ENCODE assay signal across 17 mouse cellular contexts in the genomic region with DNA sequence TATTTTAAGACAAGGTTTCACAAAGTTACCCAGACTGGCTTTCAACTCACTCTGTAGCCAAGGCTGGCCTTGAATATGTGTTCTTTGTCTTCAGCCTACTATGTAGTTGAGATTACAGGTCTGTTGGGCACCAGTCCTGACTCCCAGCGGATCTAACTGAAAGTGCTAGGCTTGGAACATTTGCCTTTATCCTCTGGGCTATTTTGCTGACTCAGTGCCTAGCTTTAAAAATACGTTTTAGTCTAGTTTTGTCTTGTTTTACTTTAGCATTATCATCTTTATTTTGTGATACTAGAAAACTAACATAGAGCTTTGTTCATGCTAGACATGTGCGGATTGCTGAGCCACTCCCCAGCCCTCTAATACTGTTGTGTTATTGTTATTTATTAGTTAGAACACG. TPM values are rescaled to one million over a fixed set of nuclear protein-coding genes. Genes with fewer than 3 reads are reported as not detected.
DNase-seq lines count a peak whose midpoint lies in the region; ATAC-seq and TF ChIP-seq lines count a peak whose summit lies in the region.
"Had no signal": no experiment of that assay in that cellular context is flagged by ENCODE, and none has a peak within 500 bp of the region (broad histone marks: within the 10 kb centered on the region; RNA-seq: fewer than 3 reads in every experiment).

No protein-coding gene starts in this region.

- no peak overlapping the region for H3K4me3 ChIP-seq in liver, embryonic 11.5 days (ENCODE audit: low read depth, low read length)
- H3K4me3 ChIP-seq in liver, postnatal 0 days (ENCODE audit: low read depth, low read length) = no peak overlapping the region
- H3K4me3 ChIP-seq in CH12.LX (replicated peaks in 1 of 3; ENCODE audit: low read depth in 2 of 3, low read length in 2 of 3, poor library complexity in 1 of 3) (no peak overlapping the region), MEL (ENCODE audit: control insufficient read depth in 1 of 2, insufficient read depth in 1 of 2, low read depth in 2 of 2, low read length in 2 of 2) (no peak overlapping the region; a peak in 1 of 4 replicates)
- H3K4me3 ChIP-seq in midbrain, embryonic 15.5 days = no peak overlapping the region
- H3K4me3 ChIP-seq: embryonic facial prominence, embryonic 10.5 days; embryonic facial prominence, embryonic 12.5 days; forebrain, embryonic 13.5 days; forebrain, embryonic 15.5 days had no signal

- no peak for DNase-seq in liver, embryonic 11.5 days (ENCODE audit: low spot score)
- no peak for DNase-seq in liver, postnatal 0 days
- DNase-seq in CH12.LX (ENCODE audit: extremely low read depth) = no peak
- DNase-seq in MEL (ENCODE audit: low read depth, low spot score) = peak; percentile 9
- no peak for DNase-seq in T-cell, adult 2 months (ENCODE audit: low spot score)
- DNase-seq: cerebellum, adult 11-12 months; cerebellum, adult 2 months; cerebellum, adult 9-10 months; forebrain, postnatal 0 days had no signal

- peaks cover 28% of the 10 kb centered on the region for H3K4me1 ChIP-seq in liver, embryonic 11.5 days (replicated peaks; ENCODE audit: control insufficient read depth, insufficient read depth, low read length)
- H3K4me1 ChIP-seq in liver, postnatal 0 days (ENCODE audit: insufficient read depth) = peaks cover 11% of the 10 kb centered on the region
- H3K4me1 ChIP-seq in CH12.LX (ENCODE audit: control insufficient read depth in 1 of 2, insufficient read depth in 2 of 2) = peaks cover 0 to 12% of the 10 kb centered on the region in 2 experiments; a peak in 2 of 4 replicates
- H3K4me1 ChIP-seq in MEL (ENCODE audit: control insufficient read depth in 1 of 2, insufficient read depth in 2 of 2, low read length in 2 of 2) = peaks cover 17 to 25% of the 10 kb centered on the region in 2 experiments
- H3K4me1 ChIP-seq in midbrain, embryonic 15.5 days = no peaks in the 10 kb centered on the region
- H3K4me1 ChIP-seq: embryonic facial prominence, embryonic 12.5 days; forebrain, embryonic 13.5 days; forebrain, embryonic 15.5 days had no signal

- WGBS in liver, embryonic 11.5 days = 76% methylated on average over 4 of the region's 4 CpGs
- 78% methylated on average over 4 of the region's 4 CpGs for WGBS in liver, postnatal 0 days (ENCODE audit: insufficient replicate concordance)
- WGBS in midbrain, embryonic 15.5 days = 82% methylated on average over 4 of the region's 4 CpGs

- no peaks in the 10 kb centered on the region for H3K79me2 ChIP-seq in CH12.LX (replicated peaks; ENCODE audit: control insufficient read depth, extremely low read depth, insufficient read depth, poor library complexity, severe bottlenecking)
- H3K79me2 ChIP-seq in MEL (ENCODE audit: control insufficient read depth, insufficient read depth, low read length, poor library complexity) = no peaks in the 10 kb centered on the region

- no peak for TF ChIP-seq EP300 in liver, postnatal 0 days (IDR thresholded peaks at IDR 0.05; ENCODE audit: low read depth)
- TF ChIP-seq EP300 in CH12.LX (IDR thresholded peaks at IDR 0.05; ENCODE audit: low read length) = no peak
- no peak for TF ChIP-seq EP300 in MEL (IDR thresholded peaks at IDR 0.05; ENCODE audit: low read depth in 1 of 2, low read length in 2 of 2)

- no peak for TF ChIP-seq CTCF in liver, postnatal 0 days (IDR thresholded peaks at IDR 0.05; ENCODE audit: low read depth)
- TF ChIP-seq CTCF in CH12.LX (conservative IDR thresholded peaks at IDR 0.05 in 1 of 2, IDR thresholded peaks at IDR 0.05 in 1 of 2; ENCODE audit: low read depth in 2 of 2, low read length in 2 of 2) (no peak), MEL (IDR thresholded peaks at IDR 0.05 in 2 of 3, conservative IDR thresholded peaks at IDR 0.05 in 1 of 3; ENCODE audit: control insufficient read depth in 1 of 3, insufficient read depth in 1 of 3, low read depth in 2 of 3, low read length in 3 of 3, poor library complexity in 1 of 3, severe bottlenecking in 1 of 3) (no peak)

- H3K27me3 ChIP-seq in liver, embryonic 11.5 days (replicated peaks; ENCODE audit: control insufficient read depth, insufficient read depth, low read length) = no peaks in the 10 kb centered on the region
- H3K27me3 ChIP-seq in liver, postnatal 0 days (ENCODE audit: insufficient read depth, low read length) = no peaks in the 10 kb centered on the region
- no peaks in the 10 kb centered on the region for H3K27me3 ChIP-seq in CH12.LX (replicated peaks)
- peaks cover 0 to 1% of the 10 kb centered on the region in 2 experiments; a peak in 1 of 4 replicates for H3K27me3 ChIP-seq in MEL (ENCODE audit: control insufficient read depth in 1 of 2, insufficient read depth in 2 of 2, low read length in 2 of 2)
- H3K27me3 ChIP-seq in midbrain, embryonic 15.5 days (replicated peaks) = no peaks in the 10 kb centered on the region
- H3K27me3 ChIP-seq: embryonic facial prominence, embryonic 12.5 days; forebrain, embryonic 13.5 days; forebrain, embryonic 15.5 days had no signal

- no peaks in the 10 kb centered on the region for H3K36me3 ChIP-seq in liver, embryonic 11.5 days (ENCODE audit: control insufficient read depth, insufficient read depth, low read length)
- H3K36me3 ChIP-seq in liver, postnatal 0 days (replicated peaks; ENCODE audit: insufficient read depth, low read length) = no peaks in the 10 kb centered on the region
- H3K36me3 ChIP-seq in CH12.LX (replicated peaks in 1 of 2; ENCODE audit: control insufficient read depth in 1 of 2, insufficient read depth in 1 of 2, low read length in 1 of 2) (no peaks in the 10 kb centered on the region), MEL (ENCODE audit: control insufficient read depth in 1 of 2, insufficient read depth in 2 of 2, low read length in 2 of 2) (peaks cover 0 to 27% of the 10 kb centered on the region in 2 experiments; a peak in 2 of 4 replicates)
- no peaks in the 10 kb centered on the region for H3K36me3 ChIP-seq in midbrain, embryonic 15.5 days (replicated peaks)
- H3K36me3 ChIP-seq: embryonic facial prominence, embryonic 10.5 days; embryonic facial prominence, embryonic 12.5 days; forebrain, embryonic 15.5 days; G1E had no signal

- in situ Hi-C loops in CH12.LX (cut with MboI; ENCODE audit: low pct_ligation_motif_present, low pct_unique_long_range_greater_than_20kb, low sequenced_read_pairs) = no loop called here

- ATAC-seq in liver, embryonic 11.5 days (replicated peaks; ENCODE audit: low FRiP score) = no peak
- ATAC-seq in liver, postnatal 0 days = no peak
- no peak for ATAC-seq in midbrain, embryonic 15.5 days (replicated peaks)
- ATAC-seq: activated CD4-positive, CD25-positive, alpha-beta regulatory T cell, adult 4 months; forebrain, embryonic 13.5 days; forebrain, embryonic 15.5 days; forebrain, postnatal 0 days had no signal

- dilution Hi-C loops in CH12.LX (cut with MboI; ENCODE audit: extremely low pct_ligation_motif_present, extremely low pct_unique_long_range_greater_than_20kb, low sequenced_read_pairs) = no loop called here

- no peak overlapping the region for H3K4me2 ChIP-seq in liver, embryonic 11.5 days
- no peak overlapping the region for H3K4me2 ChIP-seq in liver, postnatal 0 days (ENCODE audit: low read depth, low read length)
- H3K4me2 ChIP-seq in CH12.LX (ENCODE audit: insufficient read depth, low read depth, poor library complexity, severe bottlenecking) = no peak overlapping the region
- no peak overlapping the region for H3K4me2 ChIP-seq in midbrain, embryonic 15.5 days
- H3K4me2 ChIP-seq: embryonic facial prominence, embryonic 12.5 days; forebrain, embryonic 13.5 days; forebrain, embryonic 15.5 days had no signal

- TF ChIP-seq RAD21 in CH12.LX (IDR thresholded peaks at IDR 0.05; ENCODE audit: low read depth, low read length) = no peak
- TF ChIP-seq RAD21 in MEL (IDR thresholded peaks at IDR 0.05; ENCODE audit: low read depth, low read length) = no peak

- no peak for TF ChIP-seq POLR2A in CH12.LX (IDR thresholded peaks at IDR 0.05; ENCODE audit: low read depth, low read length)
- TF ChIP-seq POLR2A in MEL (IDR thresholded peaks at IDR 0.05; ENCODE audit: control insufficient read depth in 1 of 2, insufficient read depth in 1 of 2, low read depth in 1 of 2, low read length in 2 of 2, poor library complexity in 1 of 2) = no peak

- H3K27ac ChIP-seq in liver, embryonic 11.5 days (ENCODE audit: low read depth, low read length) = 0 out of 2 replicates have a peak overlapping the region, but pooled peaks have one; percentile 19
- no peak overlapping the region for H3K27ac ChIP-seq in liver, postnatal 0 days (ENCODE audit: low read depth)
- H3K27ac ChIP-seq in CH12.LX (ENCODE audit: insufficient read depth, low read depth) (no peak overlapping the region), MEL (ENCODE audit: control insufficient read depth, low read depth, low read length) (no peak overlapping the region)
- no peak overlapping the region for H3K27ac ChIP-seq in midbrain, embryonic 15.5 days
- H3K27ac ChIP-seq: embryonic facial prominence, embryonic 10.5 days; embryonic facial prominence, embryonic 12.5 days; forebrain, embryonic 13.5 days; forebrain, embryonic 15.5 days had no signal

- no peaks in the 10 kb centered on the region for H3K9me3 ChIP-seq in liver, embryonic 11.5 days (ENCODE audit: control insufficient read depth, low read length)
- no peaks in the 10 kb centered on the region for H3K9me3 ChIP-seq in liver, postnatal 0 days (ENCODE audit: low read length)
- H3K9me3 ChIP-seq in CH12.LX (replicated peaks; ENCODE audit: low read length) = no peaks in the 10 kb centered on the region
- no peaks in the 10 kb centered on the region for H3K9me3 ChIP-seq in MEL (replicated peaks; ENCODE audit: insufficient read depth, low read length)
- no peaks in the 10 kb centered on the region for H3K9me3 ChIP-seq in midbrain, embryonic 15.5 days
- H3K9me3 ChIP-seq: embryonic facial prominence, embryonic 12.5 days; forebrain, embryonic 13.5 days; forebrain, embryonic 15.5 days had no signal

- H3K9ac ChIP-seq in liver, embryonic 11.5 days (ENCODE audit: low read depth, low read length) = no peak overlapping the region
- no peak overlapping the region for H3K9ac ChIP-seq in liver, postnatal 0 days (replicated peaks)
- H3K9ac ChIP-seq in CH12.LX (ENCODE audit: insufficient read depth, low read depth) (0 out of 2 replicates have a peak overlapping the region, but pooled peaks have one; percentile 5), MEL (ENCODE audit: control insufficient read depth, low read depth, low read length, poor library complexity, severe bottlenecking) (no peak overlapping the region)
- no peak overlapping the region for H3K9ac ChIP-seq in midbrain, embryonic 15.5 days
- H3K9ac ChIP-seq: embryonic facial prominence, embryonic 12.5 days; forebrain, embryonic 13.5 days; forebrain, embryonic 15.5 days; forebrain, postnatal 0 days had no signal

RNA-seq across cellular contexts. Expression of gene Calr4, which starts 17.9 kb away (rescaled TPM):
- polyA plus RNA-seq in liver, embryonic 11.5 days (2014; fragmentation: Nextera tagmentation; extraction: Ambion mirVana) = 0.12 TPM in 2 replicates
- not detected in 2 replicates for polyA plus RNA-seq in liver, postnatal 0 days (2015; fragmentation: Nextera tagmentation; extraction: Ambion mirVana)
- total RNA-seq in CH12.LX (2012; rRNA removed) = not detected in 2 replicates
- not detected in 2 replicates for total RNA-seq in CH12.LX (2014; rRNA removed)
- not detected in 2 replicates for polyA plus RNA-seq in CH12.LX (2012; ENCODE audit: insufficient read length, low read depth)
- total RNA-seq in MEL (2012; rRNA removed) = not detected in 2 replicates
- under 1 TPM in 1 of 2 experiments, not detected in 1; 0.04 TPM for polyA plus RNA-seq in MEL (2012; ENCODE audit: insufficient read depth in 1 of 2, insufficient read length in 2 of 2, low read depth in 1 of 2, low replicate concordance in 2 of 2, missing spikeins in 1 of 2)
- polyA plus RNA-seq in midbrain, embryonic 15.5 days (2015; fragmentation: Nextera tagmentation; extraction: Ambion mirVana) = 0.18 and 0.40 TPM in 2 replicates
- total RNA-seq: G1E had no signal
- polyA plus RNA-seq: activated CD4-positive, CD25-positive, alpha-beta regulatory T cell, adult 4 months; CD4-positive, CD25-positive, alpha-beta regulatory T cell, adult 4 months had no signal

RNA-seq across cellular contexts. Expression of gene Eps15, which starts 27.9 kb away (rescaled TPM):
- 70.4 and 79.8 TPM in 2 replicates for polyA plus RNA-seq in liver, embryonic 11.5 days (2014; fragmentation: Nextera tagmentation; extraction: Ambion mirVana)
- polyA plus RNA-seq in liver, postnatal 0 days (2015; fragmentation: Nextera tagmentation; extraction: Ambion mirVana) = 20.0 and 21.2 TPM in 2 replicates
- total RNA-seq in CH12.LX (2012; rRNA removed) (23.4 and 24.8 TPM in 2 replicates), CH12.LX (2014; rRNA removed) (39.6 and 41.5 TPM in 2 replicates), MEL (2012; rRNA removed) (19.7 and 21.6 TPM in 2 replicates)
- polyA plus RNA-seq in CH12.LX (2012; ENCODE audit: insufficient read length, low read depth) (54.5 and 60.4 TPM in 2 replicates), MEL (2012; ENCODE audit: insufficient read depth in 1 of 2, insufficient read length in 2 of 2, low read depth in 1 of 2, low replicate concordance in 2 of 2, missing spikeins in 1 of 2) (100 to 1,000 TPM in 1 of 2 experiments, 10 to 100 TPM in 1; 53.3 to 107 TPM)
- polyA plus RNA-seq in midbrain, embryonic 15.5 days (2015; fragmentation: Nextera tagmentation; extraction: Ambion mirVana) = 58.0 and 61.0 TPM in 2 replicates

RNA-seq across cellular contexts. Expression of gene Osbpl9, which starts 50.1 kb away (rescaled TPM):
- polyA plus RNA-seq in liver, embryonic 11.5 days (2014; fragmentation: Nextera tagmentation; extraction: Ambion mirVana) = 40.6 and 45.7 TPM in 2 replicates
- 28.2 and 29.3 TPM in 2 replicates for polyA plus RNA-seq in liver, postnatal 0 days (2015; fragmentation: Nextera tagmentation; extraction: Ambion mirVana)
- 51.6 and 55.5 TPM in 2 replicates for total RNA-seq in CH12.LX (2012; rRNA removed)
- total RNA-seq in CH12.LX (2014; rRNA removed) = 59.2 and 66.0 TPM in 2 replicates
- 73.5 and 77.0 TPM in 2 replicates for polyA plus RNA-seq in CH12.LX (2012; ENCODE audit: insufficient read length, low read depth)
- 14.9 and 19.7 TPM in 2 replicates for total RNA-seq in MEL (2012; rRNA removed)
- polyA plus RNA-seq in MEL (2012; ENCODE audit: insufficient read depth in 1 of 2, insufficient read length in 2 of 2, low read depth in 1 of 2, low replicate concordance in 2 of 2, missing spikeins in 1 of 2) = 10 to 100 TPM in 1 of 2 experiments, not detected in 1; 42.6 TPM
- polyA plus RNA-seq in midbrain, embryonic 15.5 days (2015; fragmentation: Nextera tagmentation; extraction: Ambion mirVana) = 74.0 and 75.0 TPM in 2 replicates
